Mouse (Mus musculus) adrenal gland, postnatal 36 days (tissue): Measurements from ENCODE around the gene Fam83g. TPM values are rescaled to one million over a fixed set of nuclear protein-coding genes. Genes with fewer than 3 reads are reported as not detected.
"Not testable (repeated sequence)": the region's sequence is repeated elsewhere in the genome, so short reads cannot be mapped to it uniquely, and the experiment has no call there.

ENCODE experiments used
- DNase-seq, 2 experiments: peaks; one replicate each; pipeline ENCODE4 v3.0.0; 2021; ENCODE audit warnings: mixed read lengths in 1 of 2
- long read RNA-seq, 2 experiments: library from polyadenylated mRNA; stranded (forward); transcript quantifications; one replicate each; pipeline ENCODE4 v2.0.0; 2021; ENCODE audit warnings: borderline sequencing depth in 2 of 2
- total RNA-seq, 2 experiments: library from RNA; stranded (reverse); gene quantifications; 2 replicates each; pipeline ENCODE4 v1.2.3; 2021

Gene Fam83g
- total RNA-seq, result 1 to 10 TPM in 1 of 2 experiments, under 1 TPM in 1; 0.93 to 1.7 TPM
- long read RNA-seq, experiment 1, partial matches to known transcripts, result 0 of 3 reads
- long read RNA-seq, experiment 1, other reads (novel, unspliced or antisense), result 3 of 3 reads
- long read RNA-seq, experiment 2, result 0 reads

GRCm38 (mm10) chr11:61683907-61684731 lies at the start of gene Fam83g:
TSS of gene Fam83g (plus strand) at chr11:61684091.
- DNase-seq, result peak; percentile 77 to 80

- not testable (repeated sequence) for DNase-seq
These were observed 47.6 kb upstream of the Fam83g start for GRCm38 (mm10) chr11:61636309-61636708.

DNA sequence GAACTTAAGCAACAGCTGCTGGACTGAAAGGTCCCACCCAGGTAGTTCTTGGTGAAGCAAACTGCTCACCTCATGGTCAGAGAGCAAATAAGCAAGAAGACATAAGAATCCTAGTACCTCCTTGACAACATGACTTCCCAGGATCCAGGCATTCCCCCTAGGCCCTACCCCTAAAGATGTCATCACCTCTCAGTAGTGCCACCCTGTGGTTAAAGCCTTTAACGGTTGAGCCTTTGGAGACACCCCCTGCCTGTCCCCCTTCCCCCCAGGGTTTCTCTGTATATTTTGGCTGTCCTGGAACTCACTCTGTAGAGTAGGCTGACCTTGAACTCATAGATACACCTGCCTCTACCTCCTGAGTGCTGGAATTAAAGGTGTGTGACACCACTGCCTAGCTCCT lies 46.5 kb upstream of the Fam83g start:
- DNase-seq, result no peak

DNA sequence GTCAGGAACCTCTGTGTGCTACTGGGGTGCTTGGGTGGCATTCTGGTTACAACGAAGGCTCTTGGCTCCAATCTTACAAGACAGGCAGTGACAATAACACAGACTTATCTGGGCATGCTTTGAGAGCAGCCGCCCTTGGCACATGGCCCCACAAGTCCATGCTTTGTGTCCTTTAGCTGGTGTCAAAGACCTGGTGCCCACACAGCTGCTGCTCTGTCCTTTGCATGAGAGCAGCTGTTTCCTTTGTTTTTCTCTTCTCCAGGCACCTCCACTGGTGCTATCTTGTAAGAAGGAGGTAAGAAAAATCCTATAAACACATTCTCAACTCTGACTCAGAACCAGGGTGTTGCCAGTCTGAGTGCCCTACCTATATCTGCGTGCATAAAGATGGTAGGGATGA lies 46.0 kb upstream of the Fam83g start:
- DNase-seq, result no peak

DNA sequence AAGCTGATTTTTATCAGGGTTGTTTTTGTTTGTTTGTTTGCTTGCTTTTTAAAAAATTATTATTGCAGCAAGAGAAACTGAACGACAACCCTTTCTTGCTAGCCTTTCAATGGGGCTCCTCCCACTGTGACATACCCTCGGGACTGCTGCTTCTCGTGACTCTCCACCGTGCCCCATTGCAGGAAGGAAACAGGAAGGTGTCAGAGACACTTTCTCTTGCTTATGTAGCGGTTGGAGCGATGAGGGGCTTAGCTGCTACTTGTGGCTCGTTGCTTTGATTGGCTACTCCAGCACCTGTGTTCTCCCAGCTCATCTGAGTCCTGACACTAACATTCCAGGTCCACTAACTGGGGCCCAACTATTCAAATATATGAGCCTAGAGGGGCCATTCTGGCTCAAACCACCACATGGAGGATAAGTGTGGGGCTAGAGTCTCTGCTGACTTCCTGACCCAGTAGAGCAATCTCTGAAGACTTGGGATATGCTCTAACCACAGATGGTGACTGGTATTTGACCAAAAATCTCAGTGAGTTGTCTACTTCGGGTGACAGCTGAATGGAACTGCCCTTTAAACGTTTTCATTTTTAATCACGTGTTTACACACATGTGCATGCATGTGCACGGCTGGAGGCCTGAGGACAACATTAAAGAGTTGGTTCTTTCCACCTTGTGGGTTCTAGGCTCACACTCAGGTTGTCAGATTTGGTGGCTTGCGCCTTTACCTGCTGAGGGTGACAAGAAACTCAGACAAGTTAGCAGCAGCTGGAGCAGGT lies 44.9 kb upstream of the Fam83g start:
- no peak for DNase-seq

DNA sequence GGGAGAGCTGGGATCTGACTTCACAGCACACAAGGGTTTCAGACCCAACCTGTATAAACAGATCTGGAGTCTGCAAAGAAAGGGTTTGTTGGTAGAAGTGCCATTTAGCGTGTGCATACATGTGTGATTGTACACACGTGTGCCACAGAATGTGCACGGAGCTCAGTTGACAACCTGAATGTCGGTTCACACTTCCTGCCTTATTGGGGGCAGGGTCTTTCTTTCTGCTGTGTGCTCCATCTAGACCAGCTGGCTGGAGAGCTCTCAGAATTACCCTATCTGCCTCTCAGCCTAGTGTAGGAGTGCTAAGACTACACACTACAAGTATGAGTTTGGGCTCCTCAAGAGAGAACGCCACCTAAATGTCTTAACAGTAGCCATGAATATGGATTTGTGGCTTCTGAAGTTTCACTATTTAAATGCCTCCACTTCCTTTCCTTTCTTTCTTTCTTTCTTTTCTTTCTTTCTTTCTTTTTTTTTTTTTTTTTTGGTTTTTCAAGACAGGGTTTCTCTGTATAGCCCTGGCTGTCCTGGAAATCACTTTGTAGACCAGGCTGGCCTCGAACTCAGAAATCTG lies 44.2 kb upstream of the Fam83g start:
- DNase-seq, result no peak

- not testable (repeated sequence) for DNase-seq
These were observed 43.3 kb upstream of the Fam83g start for GRCm38 (mm10) chr11:61640585-61640984.

DNA sequence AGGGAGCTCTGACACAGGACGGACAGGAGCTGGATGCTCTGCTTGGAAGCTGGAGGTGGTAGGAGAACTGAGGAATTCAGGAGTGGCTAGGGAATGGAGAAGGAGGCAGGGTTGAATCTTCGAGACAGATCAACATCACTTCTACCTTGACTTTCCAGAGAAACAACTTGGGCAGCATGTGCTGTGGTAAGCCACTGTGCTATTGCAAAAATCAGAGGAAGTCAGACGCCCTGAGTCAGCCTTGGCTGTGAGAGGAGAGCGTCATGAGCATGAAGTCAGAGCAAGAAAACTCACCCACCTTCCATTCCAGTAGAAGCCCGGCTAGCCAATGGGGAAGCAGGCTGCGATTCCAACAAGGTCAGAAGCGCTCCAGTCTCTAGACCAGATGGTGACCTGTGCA lies 41.8 kb upstream of the Fam83g start:
- peak in 1 of 2 experiments; percentile 11 for DNase-seq

- DNase-seq, result no peak
These were observed 40.5 kb upstream of the Fam83g start for GRCm38 (mm10) chr11:61643184-61643961.

- peak in 1 of 2 experiments; percentile 8 for DNase-seq
These were observed 39.1 kb upstream of the Fam83g start for GRCm38 (mm10) chr11:61644576-61645326.

DNA sequence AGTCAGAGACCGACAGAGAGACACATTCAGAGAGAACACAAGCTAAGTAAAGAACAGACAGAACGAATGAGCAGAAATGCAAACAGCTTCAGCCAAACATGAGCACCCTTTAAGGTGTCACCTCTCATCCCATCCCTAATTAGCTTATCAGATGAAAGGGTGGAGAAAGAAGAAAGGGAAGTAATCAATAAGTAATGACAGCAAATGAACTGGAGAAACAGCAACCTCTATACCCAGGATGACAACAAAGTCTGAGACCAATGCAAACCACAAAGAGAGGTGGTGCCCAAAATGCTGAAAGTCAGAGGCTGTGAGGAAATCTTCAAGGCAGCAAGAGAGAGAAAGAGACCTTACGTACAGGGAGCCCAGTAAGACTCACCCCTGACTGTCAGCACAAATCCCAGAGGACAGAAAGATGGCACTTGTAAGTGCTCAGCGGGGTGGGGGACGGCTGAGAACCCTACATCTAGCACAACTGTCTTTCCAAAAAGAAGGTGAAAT lies 38.5 kb upstream of the Fam83g start:
- DNase-seq, result no peak

GRCm38 (mm10) chr11:61646499-61647039 lies 37.3 kb upstream of the Fam83g start:
- DNase-seq, result no peak

DNA sequence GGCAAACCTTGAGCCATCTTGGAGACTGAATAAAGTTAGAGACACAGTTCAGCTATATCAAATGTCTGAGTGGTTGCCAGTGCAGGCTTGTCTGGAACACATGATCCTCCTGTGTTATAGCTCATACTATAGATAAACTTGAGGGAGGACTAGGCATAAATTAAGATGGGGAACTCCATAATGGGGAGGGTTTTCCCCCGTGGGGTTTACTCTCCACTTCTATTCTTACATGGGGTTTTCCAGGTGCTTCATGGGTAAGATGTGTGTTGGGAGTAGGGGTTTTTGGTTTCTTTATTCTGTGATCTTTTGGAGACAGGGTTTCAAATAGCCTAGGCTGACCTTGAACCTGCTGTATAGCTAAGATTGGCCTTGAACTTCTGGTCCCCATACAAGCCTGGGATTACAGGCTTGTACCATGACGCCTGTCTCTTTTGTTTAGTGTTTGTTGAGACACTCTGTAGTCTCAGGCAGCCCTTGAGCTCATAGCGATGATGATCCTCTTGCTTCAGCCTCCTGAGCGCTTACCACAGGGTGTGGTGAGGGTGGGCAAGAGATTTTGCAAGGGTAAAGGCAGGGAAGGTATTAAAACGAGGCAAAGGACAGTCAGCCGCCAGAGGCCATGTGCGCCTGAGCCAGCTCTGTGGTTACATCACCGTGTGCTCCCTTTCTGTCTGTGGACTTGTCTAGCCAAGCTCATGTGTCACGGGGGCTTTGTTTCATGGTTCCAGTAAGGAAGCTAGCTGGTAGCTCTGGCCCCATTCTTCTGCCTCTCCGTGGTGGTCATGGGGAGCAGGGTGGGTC lies 36.6 kb upstream of the Fam83g start:
- peak in 1 of 2 experiments; percentile 20 for DNase-seq

DNA sequence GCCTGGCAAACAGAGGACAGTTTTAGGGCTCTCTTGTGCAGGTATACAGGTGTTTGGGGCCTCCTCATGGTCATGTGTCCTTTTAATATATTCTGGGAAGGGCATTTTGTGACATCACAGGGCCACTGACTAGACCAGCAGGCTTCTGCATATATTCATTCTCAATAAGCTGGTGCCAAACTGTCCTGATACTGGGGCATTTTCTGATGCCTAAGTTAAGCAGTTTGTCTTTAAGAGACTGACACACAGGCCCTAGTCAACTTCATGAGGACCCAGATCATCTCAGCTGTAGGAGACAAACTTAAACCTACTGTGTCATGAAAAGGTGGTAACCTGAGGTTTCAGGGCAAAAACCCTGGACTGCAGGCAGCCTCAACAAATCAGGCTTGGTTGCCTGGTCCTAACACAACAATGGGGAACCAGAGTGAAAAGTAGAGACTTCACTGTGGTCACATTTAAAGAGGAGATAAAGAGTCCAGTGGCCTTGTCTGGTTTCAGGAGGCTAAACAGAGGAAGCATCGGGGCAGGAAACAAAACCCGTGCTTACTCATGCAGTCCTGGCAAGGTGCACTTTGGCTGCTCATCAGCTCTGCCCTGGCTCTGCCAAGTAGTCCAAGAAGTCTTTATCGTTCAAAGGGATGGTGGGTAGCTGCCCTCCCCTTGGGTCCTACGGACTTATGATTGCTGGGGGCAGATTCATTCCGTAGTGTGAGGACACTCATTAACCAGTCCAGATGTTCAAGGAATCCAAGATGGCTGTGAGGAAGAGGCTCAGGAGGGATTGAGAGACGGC lies 35.7 kb upstream of the Fam83g start:
- DNase-seq, result peak; percentile 37 to 59

GRCm38 (mm10) chr11:61648749-61649115 lies 35.2 kb upstream of the Fam83g start:
- DNase-seq, result no peak

- DNase-seq, result no peak
These were observed 34.7 kb upstream of the Fam83g start for GRCm38 (mm10) chr11:61649163-61649580.

DNA sequence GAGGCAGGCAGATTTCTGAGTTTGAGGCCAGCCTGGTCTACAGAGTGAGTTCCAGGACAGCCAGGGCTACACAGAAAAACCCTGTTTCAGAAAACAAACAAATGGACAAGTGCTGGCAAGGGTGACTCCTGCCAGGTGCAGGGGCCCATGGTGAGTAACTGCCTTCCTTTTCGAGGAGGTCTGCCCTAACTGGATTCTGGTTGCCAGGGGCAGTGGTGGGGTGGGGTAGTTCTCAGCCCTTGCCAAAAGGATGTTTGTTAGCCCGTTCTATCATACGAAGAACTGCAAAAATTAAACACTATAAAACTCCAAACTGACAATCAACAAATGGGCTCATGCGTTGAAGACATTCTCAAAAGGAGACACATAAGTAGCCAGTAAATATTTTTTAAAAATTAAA lies 34.3 kb upstream of the Fam83g start:
- DNase-seq, result no peak

DNA sequence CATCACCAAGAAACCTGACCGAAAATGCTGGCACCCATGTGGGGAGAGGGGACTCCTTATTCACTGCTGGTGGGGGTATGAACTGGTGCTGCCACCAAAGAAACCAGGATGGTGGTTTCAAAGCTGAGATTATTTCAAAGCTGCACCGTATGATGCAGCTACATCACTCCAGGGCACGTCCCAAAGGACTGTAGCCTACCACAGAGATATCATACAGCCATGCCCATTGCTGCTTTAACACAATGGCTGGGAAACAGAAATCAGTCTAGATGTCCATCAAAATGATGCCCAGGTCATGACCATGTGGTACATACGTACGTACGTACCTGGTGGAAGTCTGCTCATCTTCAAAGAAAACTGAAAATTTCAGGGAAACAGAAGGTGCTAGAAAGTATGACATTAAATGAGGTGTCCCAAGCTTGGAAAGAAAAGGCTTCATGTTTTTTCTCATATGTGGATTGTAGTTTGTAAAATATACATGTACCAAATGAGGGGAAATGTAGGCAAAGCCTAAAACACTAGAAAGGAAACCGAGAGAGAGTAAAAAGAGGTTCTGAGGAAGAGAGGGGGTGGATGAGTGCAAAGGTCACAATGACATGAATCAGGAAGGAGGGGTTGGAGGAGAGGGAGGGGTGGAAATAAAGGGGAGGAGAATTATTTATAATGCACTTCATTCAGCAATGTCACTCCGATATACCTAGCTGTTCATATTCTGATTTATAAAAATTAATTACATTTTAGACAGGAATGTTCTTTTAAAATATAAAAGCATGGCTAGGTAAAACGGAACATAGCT lies 33.2 kb upstream of the Fam83g start:
- no peak for DNase-seq
